Mouse (Mus musculus): ENCODE measurements around the gene Egfl7. TPM values are rescaled to one million over a fixed set of nuclear protein-coding genes. Genes with fewer than 3 reads are reported as not detected.
A peak's percentile ranks its signal among the peaks of the same experiment; 100 is the strongest.

Egfl7 gene
- polyA plus RNA-seq, 1 experiment from 2014 or later, result 172 TPM

- Histone ChIP-seq H3K9me3 (ENCODE audit: control insufficient read depth, low read length) (no peaks in the 10 kb centered on the region), H3K4me2 (replicated peaks; ENCODE audit: low read depth, low read length) (no peak overlapping the region), H3K36me3 (ENCODE audit: control insufficient read depth, insufficient read depth, low read length) (peaks cover 50% of the 10 kb centered on the region), H3K4me3 (ENCODE audit: low read length) (no peak overlapping the region), H3K27me3 (ENCODE audit: control insufficient read depth, insufficient read depth, low read length) (no peaks in the 10 kb centered on the region), H3K4me1 (ENCODE audit: control insufficient read depth, insufficient read depth, low read length) (peaks cover 29% of the 10 kb centered on the region), H3K9ac (ENCODE audit: low read depth, low read length) (no peak overlapping the region), H3K27ac (ENCODE audit: low read depth, low read length) (no peak overlapping the region)
- 69% methylated on average over 4 of the region's 4 CpGs for WGBS
- no peak for ATAC-seq (ENCODE audit: low FRiP score, low TSS enrichment)
These were observed 54.2 kb downstream of the Egfl7 start for GRCm38 (mm10) chr2:26633953-26634530.

DNA sequence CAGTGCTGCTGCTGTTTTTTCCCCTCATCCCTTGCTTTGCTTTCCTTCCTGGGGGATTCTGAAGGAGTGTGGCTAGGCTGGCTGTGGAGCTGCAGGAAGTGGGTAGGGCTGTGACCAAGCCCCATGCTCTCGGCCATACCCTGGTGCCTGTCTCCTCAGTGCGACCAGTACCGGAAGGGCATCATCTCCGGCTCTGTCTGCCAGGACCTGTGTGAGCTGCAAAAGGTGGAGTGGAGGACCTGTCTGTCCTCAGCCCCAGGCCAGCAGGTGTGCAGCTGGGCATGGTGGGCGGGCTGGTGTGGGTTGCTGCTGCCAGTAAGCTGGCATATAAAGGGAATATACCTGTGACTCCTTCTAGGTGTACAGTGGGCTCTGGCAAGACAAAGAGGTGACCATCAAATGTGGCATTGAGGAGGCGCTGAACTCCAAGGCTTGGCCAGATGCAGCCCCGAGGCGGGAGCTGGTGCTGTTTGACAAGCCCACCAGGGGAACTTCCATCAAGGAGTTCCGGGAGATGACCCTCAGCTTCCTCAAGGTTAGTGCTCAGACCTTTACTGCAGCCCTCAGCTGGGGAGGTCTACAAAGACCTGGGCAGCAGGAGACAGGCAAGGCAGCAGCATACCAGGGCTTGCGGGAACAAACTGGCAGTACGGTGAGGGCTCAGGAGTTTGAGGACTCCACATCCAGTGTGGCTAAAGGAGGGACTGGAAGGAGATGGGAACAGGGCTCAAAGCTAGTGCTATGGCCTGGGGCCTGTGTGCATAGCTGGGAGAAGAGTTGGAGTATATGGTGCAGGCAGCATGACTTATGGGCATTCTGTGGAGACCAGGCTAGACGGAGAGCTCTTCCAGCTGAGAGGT lies 55.0 kb downstream of the Egfl7 start:
- 0 out of 2 replicates have a peak overlapping the region, but pooled peaks have one; percentile 3 for H3K27ac ChIP-seq (ENCODE audit: low read depth, low read length)
- no peak overlapping the region for H3K4me2 ChIP-seq (replicated peaks; ENCODE audit: low read depth, low read length)
- H3K36me3 ChIP-seq (ENCODE audit: control insufficient read depth, insufficient read depth, low read length), result peaks cover 50% of the 10 kb centered on the region
- no peaks in the 10 kb centered on the region for H3K9me3 ChIP-seq (ENCODE audit: control insufficient read depth, low read length)
- 0 out of 2 replicates have a peak, but pooled peaks have one; percentile 8 for ATAC-seq (ENCODE audit: low FRiP score, low TSS enrichment)
- H3K4me3 ChIP-seq (ENCODE audit: low read length), result no peak overlapping the region
- WGBS, result 70% methylated on average over 12 of the region's 12 CpGs
- peaks cover 24% of the 10 kb centered on the region for H3K4me1 ChIP-seq (ENCODE audit: control insufficient read depth, insufficient read depth, low read length)
- no peaks in the 10 kb centered on the region for H3K27me3 ChIP-seq (ENCODE audit: control insufficient read depth, insufficient read depth, low read length)
- H3K9ac ChIP-seq (ENCODE audit: low read depth, low read length), result no peak overlapping the region

GRCm38 (mm10) chr2:26635489-26636324 lies 55.9 kb downstream of the Egfl7 start:
- WGBS, result 75% methylated on average over 21 of the region's 21 CpGs
- H3K4me3 ChIP-seq (ENCODE audit: low read length), result no peak overlapping the region
- no peak overlapping the region for H3K27ac ChIP-seq (ENCODE audit: low read depth, low read length)
- no peaks in the 10 kb centered on the region for H3K27me3 ChIP-seq (ENCODE audit: control insufficient read depth, insufficient read depth, low read length)
- no peak for ATAC-seq (ENCODE audit: low FRiP score, low TSS enrichment)
- no peak overlapping the region for H3K9ac ChIP-seq (ENCODE audit: low read depth, low read length)
- H3K4me1 ChIP-seq (ENCODE audit: control insufficient read depth, insufficient read depth, low read length), result peaks cover 19% of the 10 kb centered on the region
- no peak overlapping the region for H3K4me2 ChIP-seq (replicated peaks; ENCODE audit: low read depth, low read length)
- no peaks in the 10 kb centered on the region for H3K9me3 ChIP-seq (ENCODE audit: control insufficient read depth, low read length)
- peaks cover 50% of the 10 kb centered on the region for H3K36me3 ChIP-seq (ENCODE audit: control insufficient read depth, insufficient read depth, low read length)

DNA sequence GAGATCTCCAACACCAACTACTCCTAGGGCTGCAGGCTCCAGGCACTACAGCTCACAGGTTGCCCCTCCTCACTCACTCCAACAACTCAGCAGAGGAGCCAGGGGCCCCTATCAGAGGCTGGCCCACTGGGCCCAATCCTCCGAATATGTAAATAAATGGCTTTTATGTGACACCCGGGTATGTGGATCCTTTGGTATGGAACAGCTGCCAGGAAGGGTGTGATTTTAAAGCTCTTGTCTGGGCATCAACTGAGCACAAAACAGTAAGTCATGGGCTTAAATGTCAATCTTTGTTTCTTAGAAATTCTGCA lies 56.5 kb downstream of the Egfl7 start:
- 61% methylated on average over 2 of the region's 2 CpGs for WGBS
- H3K36me3 ChIP-seq (ENCODE audit: control insufficient read depth, insufficient read depth, low read length), result peaks cover 50% of the 10 kb centered on the region

DNA sequence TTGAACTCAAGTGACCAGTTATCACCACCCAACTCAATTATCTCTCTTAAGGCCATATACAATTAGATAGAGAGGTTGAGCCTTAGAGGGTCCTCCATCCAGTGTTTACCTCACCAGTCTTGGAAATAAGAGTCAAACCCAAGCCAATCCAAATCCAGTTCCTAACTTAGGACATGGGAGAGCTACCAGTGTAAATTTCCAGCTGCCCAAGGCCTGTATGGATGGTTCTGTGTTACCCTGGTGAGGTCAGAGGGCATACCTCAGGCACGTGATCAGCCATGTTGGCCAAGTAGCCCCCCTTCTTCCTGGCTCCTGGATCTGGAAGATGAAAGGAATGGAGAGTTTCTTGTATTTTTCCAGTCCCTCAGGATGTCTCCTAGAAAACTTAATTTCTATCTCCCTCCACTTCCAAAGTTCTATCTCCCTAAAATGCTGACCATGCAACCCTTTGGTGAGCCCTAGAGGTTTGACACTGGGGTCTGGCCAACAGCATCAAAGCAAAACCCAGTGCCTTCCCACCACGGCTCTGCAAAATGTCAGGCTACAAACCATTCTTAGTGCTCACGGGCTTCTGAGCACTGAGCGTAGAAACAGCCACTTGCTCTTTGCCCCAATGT lies 57.6 kb downstream of the Egfl7 start:
- H3K27me3 ChIP-seq (ENCODE audit: control insufficient read depth, insufficient read depth, low read length), result no peaks in the 10 kb centered on the region
- H3K9me3 ChIP-seq (ENCODE audit: control insufficient read depth, low read length), result no peaks in the 10 kb centered on the region
- peaks cover 50% of the 10 kb centered on the region for H3K36me3 ChIP-seq (ENCODE audit: control insufficient read depth, insufficient read depth, low read length)
- H3K4me1 ChIP-seq (ENCODE audit: control insufficient read depth, insufficient read depth, low read length), result peaks cover 16% of the 10 kb centered on the region
- no peak for ATAC-seq (ENCODE audit: low FRiP score, low TSS enrichment)
- no peak overlapping the region for H3K9ac ChIP-seq (ENCODE audit: low read depth, low read length)
- no peak overlapping the region for H3K27ac ChIP-seq (ENCODE audit: low read depth, low read length)
- H3K4me2 ChIP-seq (replicated peaks; ENCODE audit: low read depth, low read length), result peak overlapping the region; percentile 77; the same call in 1 of the 2 replicates
- no peak overlapping the region for H3K4me3 ChIP-seq (ENCODE audit: low read length)
- WGBS, result 75% methylated on average over 4 of the region's 4 CpGs

More for the DNA sequence above, 56.5 kb downstream of the Egfl7 start:
- Histone ChIP-seq H3K27me3 (ENCODE audit: control insufficient read depth, insufficient read depth, low read length) (no peaks in the 10 kb centered on the region), H3K9me3 (ENCODE audit: control insufficient read depth, low read length) (no peaks in the 10 kb centered on the region), H3K9ac (ENCODE audit: low read depth, low read length) (no peak overlapping the region), H3K4me2 (replicated peaks; ENCODE audit: low read depth, low read length) (no peak overlapping the region), H3K4me3 (ENCODE audit: low read length) (no peak overlapping the region), H3K4me1 (ENCODE audit: control insufficient read depth, insufficient read depth, low read length) (peaks cover 16% of the 10 kb centered on the region), H3K27ac (ENCODE audit: low read depth, low read length) (no peak overlapping the region)
- ATAC-seq (ENCODE audit: low FRiP score, low TSS enrichment), result no peak

DNA sequence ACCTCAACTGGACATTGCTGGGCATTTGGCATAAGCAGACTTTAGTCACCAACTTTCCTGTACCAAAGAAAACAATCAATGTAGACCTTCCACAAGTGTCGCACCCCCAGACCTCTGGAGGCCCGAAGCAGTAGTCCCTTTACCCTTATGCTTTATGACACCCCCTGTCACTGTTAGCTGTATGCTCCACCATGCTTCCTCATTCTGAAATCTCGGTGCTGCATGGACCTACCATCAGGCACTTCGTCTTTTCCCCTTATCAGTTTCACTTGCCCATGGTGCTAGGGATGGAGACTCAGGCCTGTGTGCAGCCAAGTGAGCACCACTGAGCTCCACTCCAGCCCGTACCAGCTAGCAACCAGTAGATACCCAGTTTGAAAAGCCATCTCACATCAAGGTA lies 58.2 kb downstream of the Egfl7 start:
- Histone ChIP-seq H3K4me3 (ENCODE audit: low read length) (peak overlapping the region; percentile 98), H3K4me2 (replicated peaks; ENCODE audit: low read depth, low read length) (peak overlapping the region; percentile 77), H3K27ac (ENCODE audit: low read depth, low read length) (no peak overlapping the region), H3K9me3 (ENCODE audit: control insufficient read depth, low read length) (no peaks in the 10 kb centered on the region), H3K4me1 (ENCODE audit: control insufficient read depth, insufficient read depth, low read length) (peaks cover 16% of the 10 kb centered on the region), H3K9ac (ENCODE audit: low read depth, low read length) (peak overlapping the region; percentile 87; the same call in 1 of the 2 replicates), H3K27me3 (ENCODE audit: control insufficient read depth, insufficient read depth, low read length) (no peaks in the 10 kb centered on the region), H3K36me3 (ENCODE audit: control insufficient read depth, insufficient read depth, low read length) (peaks cover 50% of the 10 kb centered on the region)
- ATAC-seq (ENCODE audit: low FRiP score, low TSS enrichment), result no peak
- 77% methylated on average over 5 of the region's 5 CpGs for WGBS

DNA sequence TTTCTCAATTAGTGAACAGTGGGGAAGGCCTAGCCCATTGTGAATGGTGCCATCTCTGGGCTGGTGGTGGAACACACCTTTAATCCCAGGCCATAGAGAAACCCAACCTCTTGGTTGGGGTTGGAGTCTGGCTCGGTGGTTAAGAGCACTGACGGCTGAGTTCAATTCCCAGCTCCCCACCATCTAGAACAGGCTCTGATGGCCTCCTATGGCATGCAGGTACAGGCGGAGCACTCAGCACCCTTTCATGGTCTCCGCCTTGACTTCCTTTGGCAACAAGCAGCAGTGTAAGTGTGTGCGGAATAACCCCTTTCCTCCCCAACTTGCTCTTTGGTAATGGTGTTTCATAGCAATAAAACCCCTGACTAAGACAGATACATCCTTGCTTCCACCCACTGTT lies 58.8 kb downstream of the Egfl7 start:
- Histone ChIP-seq H3K27ac (ENCODE audit: low read depth, low read length) (no peak overlapping the region), H3K4me2 (replicated peaks; ENCODE audit: low read depth, low read length) (peak overlapping the region; percentile 77), H3K36me3 (ENCODE audit: control insufficient read depth, insufficient read depth, low read length) (peaks cover 50% of the 10 kb centered on the region), H3K9ac (ENCODE audit: low read depth, low read length) (peak overlapping the region; percentile 87; the same call in 1 of the 2 replicates), H3K27me3 (ENCODE audit: control insufficient read depth, insufficient read depth, low read length) (no peaks in the 10 kb centered on the region), H3K9me3 (ENCODE audit: control insufficient read depth, low read length) (no peaks in the 10 kb centered on the region), H3K4me1 (ENCODE audit: control insufficient read depth, insufficient read depth, low read length) (peaks cover 16% of the 10 kb centered on the region), H3K4me3 (ENCODE audit: low read length) (peak overlapping the region; percentile 98)
- 67% methylated on average over 5 of the region's 5 CpGs for WGBS
- no peak for ATAC-seq (ENCODE audit: low FRiP score, low TSS enrichment)

DNA sequence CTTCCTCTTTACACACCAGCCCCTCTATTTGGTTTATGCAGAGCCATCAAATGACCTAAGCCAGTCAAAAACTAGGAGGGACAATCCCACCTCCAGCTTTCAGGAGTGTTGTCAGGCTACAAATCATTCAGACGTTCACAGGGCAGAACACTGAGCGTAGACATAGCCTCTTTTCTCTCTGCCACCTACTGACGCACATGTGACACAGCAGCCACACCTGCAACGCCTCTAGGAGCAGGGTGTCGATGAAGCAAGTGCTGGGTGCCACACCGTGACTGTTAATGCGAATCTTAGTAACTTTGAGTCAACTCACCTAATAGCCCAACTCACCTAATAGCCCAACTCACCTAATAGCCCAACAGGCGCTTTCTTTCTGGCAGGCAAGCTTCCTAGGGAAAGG lies 59.3 kb downstream of the Egfl7 start:
- Histone ChIP-seq H3K4me3 (ENCODE audit: low read length) (peak overlapping the region; percentile 98), H3K9ac (ENCODE audit: low read depth, low read length) (peak overlapping the region; percentile 87), H3K9me3 (ENCODE audit: control insufficient read depth, low read length) (no peaks in the 10 kb centered on the region), H3K27me3 (ENCODE audit: control insufficient read depth, insufficient read depth, low read length) (no peaks in the 10 kb centered on the region), H3K27ac (ENCODE audit: low read depth, low read length) (no peak overlapping the region), H3K4me2 (replicated peaks; ENCODE audit: low read depth, low read length) (peak overlapping the region; percentile 77), H3K4me1 (ENCODE audit: control insufficient read depth, insufficient read depth, low read length) (peaks cover 16% of the 10 kb centered on the region), H3K36me3 (ENCODE audit: control insufficient read depth, insufficient read depth, low read length) (peaks cover 45% of the 10 kb centered on the region)
- ATAC-seq (ENCODE audit: low FRiP score, low TSS enrichment), result 0 out of 2 replicates have a peak, but pooled peaks have one; percentile 5
- WGBS, result 3% methylated on average over 8 of the region's 8 CpGs

All from kidney, embryonic 14.5 days (tissue).